Mouse (Mus musculus): ENCODE measurements around the gene Mfsd5.
A peak's percentile ranks its signal among the peaks of the same experiment; 100 is the strongest.

The Mfsd5 gene

DNA sequence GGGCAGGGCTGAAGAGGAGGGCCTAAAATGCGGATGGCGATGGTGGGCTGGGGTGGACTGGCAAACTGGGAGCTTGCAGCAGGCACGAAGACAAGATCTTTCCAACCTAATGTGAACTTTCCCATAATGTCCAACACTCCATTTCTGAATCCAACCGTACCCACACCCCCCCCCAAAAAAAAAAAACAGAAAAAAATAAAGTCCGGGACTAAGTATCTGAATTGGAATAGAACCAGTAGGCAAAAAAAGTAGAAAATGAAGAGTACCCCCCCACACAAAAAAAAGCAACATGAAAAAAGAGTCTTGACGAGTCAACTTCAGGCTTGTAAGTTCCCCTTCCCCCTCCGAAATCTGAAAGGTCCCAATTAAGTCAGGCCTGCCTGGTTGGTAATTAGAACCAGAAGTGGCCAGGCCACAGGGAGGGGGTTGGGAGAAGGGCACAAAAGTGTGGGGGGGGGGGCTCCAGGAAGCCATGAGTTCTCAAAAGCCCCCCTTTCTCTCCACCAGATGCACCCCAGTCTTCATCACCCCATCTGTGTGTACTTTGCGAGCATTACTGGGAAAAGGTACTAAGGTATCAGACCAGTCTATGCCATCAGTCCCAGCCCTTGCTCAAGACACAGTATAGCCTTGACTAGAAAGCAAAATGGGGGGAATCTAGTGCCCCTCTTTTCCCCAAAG is 31.0 kb upstream of the Mfsd5 start:
- no peak for DNase-seq (ENCODE audit: low spot score in 2 of 2)

DNA sequence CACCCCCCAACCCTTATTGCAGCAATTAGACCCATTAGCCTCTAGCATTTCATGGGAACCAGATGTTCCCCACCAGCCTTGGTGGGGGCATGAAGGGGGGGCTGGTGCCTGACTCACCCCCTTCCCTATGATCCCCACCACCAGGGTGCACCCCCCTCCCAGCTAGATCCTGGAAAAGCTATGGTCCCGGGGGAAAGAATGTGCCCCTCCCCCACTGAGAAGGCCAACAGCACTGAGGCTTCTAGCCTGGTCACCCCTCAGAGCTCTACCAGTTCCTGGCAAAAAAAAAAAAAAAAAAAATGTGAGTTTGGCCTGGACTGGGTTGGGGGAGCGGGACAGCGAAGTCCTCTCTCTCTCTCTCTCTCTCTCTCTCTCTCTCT is 30.5 kb upstream of the Mfsd5 start:
- no peak for DNase-seq (ENCODE audit: low spot score in 2 of 2)

DNA sequence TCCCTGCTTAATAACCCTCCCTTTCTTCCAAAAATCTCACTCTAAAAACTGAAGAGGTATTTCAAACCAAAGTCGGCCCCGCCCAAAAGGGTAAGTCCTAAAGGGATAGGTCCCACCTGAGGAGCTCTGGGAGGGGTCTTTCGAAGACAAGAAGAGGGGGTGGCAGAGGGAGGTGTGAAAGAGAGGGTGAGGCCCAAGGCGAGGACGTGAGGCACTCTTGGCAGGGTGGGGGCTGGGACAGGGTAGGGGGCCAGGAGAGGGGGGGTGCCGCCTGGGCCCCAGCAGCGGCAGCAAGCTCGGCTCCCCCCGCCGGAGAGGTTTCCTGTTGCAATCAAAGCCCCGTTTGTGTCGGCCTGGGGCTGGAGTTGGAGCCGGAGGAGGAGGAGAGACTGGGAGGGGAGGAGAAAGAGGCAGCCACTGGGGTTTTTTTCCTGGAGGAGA is 30.0 kb upstream of the Mfsd5 start:
- no peak for DNase-seq (ENCODE audit: low spot score in 2 of 2)

DNA sequence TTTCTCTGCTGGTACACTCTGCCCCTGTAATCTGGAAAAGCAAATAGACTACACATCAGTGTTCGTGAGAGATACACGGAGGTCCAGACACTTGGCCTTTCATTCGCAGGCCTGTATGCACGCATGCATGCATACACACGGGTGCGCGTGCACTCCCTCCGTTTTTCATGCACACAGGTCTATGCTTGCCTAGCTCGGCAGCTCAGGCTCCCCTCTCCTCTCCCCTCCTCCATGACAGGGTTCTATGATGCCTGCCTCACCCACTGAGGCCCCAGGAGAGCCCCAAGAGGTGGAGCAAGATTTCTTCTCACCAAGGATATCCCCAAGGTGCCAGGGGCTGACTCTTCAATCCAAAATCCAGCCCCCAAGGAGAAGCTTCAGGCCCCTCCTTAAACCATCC is 29.3 kb upstream of the Mfsd5 start:
- no peak for DNase-seq (ENCODE audit: low spot score in 2 of 2)

DNA sequence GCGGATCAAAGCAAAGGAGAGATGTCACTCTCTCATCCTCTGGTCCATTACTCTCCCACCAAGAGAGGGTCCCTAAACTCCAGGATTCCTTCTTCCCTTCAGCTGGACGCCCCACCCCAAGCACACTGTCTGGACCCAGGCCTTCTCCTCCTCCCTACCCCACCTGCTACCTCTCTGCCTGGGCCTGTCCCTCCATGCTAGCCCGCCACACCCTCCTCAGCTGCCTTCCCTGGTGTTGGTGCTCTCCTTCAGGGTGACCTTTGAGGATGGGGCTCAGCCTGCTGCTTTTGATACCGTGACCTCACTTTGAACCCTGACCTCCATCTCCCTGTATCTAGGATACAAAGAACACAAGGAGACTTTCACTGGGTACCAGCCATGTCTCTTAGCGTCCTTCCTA is 28.7 kb upstream of the Mfsd5 start:
- no peak for DNase-seq (ENCODE audit: low spot score in 2 of 2)

DNA sequence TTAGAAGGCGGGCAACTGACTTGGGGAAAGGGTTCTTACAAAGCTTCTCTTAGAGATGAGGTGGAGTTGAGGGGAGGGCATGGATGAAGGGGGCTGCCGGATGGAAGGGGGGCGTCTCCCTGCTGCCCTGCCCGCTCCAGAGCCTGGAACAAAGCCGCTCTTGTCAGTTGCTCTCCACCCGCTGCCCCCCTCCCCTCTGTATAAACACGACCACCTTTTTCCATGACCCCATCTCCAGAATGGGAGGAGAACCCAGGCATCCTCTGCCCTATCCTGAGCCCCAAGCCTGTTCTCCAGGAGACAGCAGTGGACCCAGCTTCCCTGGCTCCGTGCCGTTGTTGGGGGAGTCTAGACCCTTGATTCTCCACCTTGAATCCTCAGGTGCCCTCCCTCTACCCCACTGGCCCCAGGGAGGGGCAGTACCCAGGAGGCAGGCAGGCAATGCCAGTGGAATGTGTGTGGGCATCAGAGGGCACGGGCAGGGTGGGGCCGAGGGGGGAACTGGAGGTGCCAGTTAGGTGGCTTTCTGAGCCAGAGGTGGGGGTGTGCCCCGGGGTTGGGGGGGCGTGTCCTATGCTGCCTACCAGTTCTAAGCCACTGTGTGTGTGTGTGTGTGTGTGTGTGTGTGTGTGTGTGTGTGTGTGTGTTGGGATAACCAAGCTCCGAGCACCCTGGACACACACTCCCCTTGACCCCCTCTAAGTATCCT is 23.6 kb upstream of the Mfsd5 start:
- DNase-seq (ENCODE audit: low spot score in 2 of 2) = no peak

DNA sequence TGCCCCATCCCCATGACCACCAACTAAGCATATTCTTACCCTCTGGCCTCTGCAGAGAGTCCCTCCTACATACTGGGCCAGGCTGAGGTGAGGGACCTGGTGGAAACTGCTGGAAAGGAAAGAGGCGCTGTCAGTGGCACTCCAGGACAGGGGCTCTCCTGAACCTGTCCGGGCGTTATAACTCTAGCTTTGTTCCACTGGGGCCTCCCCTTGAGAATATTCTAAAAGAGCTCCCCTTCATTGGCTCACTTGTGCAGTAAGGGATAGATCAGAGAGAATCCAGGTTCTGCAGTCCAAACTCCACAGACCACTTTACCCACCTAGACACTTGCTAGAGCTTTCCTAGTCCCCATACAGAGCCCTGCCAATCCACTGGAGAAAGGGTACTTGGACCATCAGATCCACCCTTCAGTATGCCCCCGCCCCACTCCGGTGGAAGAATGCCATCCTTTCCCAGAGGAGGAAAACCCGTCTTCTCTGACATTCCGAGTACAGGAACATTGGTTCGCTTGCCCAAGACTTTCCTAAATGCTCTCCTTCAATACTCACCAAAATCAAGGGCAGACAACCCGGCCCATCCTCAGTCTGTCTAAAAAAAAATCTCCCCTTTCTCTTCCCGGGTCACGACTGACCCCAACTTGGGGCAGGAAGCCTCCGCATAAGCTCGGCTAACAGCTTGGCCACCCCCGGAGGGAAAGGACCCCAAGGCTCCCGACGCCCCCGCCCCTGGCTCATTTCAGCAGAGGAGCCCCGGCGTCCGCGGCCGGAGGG is 22.6 kb upstream of the Mfsd5 start:
- no peak for DNase-seq (ENCODE audit: low spot score in 2 of 2)

DNA sequence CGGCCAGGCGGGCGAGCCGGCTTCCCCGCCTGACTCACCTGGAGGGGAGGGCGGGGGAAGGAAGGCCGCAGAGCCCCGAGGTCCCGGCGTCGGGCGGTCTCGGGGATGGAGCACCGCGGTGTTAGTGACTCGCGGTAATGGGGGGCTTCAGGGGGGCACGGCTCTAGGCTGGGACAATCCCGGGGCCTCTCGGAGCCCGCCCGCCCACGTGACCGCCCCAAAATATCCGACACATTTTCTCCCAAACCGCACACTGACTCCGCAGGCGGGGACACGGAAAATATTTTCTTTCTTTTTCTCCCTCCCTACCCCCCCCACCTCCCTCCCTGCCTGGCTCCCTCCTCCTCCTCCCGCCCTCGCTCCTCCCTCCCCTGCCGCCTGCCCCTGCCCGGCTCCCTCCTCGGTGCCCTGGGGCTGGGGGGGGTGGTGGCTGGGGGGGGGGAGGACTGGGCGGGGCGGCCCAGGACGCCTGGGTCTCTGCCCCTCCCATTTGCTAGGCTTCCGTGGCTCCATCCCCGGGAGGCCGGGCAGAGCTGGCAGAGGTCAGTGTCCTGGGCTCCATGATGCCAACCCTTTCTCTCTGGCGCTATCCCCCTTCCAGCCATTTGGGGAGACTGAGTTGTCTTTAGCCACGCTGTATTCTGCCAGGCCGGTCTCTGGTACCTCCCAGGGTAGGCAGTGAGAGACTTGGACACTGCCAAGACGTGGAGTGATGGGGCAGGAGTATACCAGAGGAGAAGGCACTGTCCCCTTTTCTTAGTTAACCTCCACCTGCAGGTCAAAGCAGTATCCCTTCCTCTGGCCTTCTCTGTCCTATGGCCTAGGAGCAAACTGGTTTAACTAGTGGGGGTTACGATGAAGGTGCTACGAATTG is 21.8 kb upstream of the Mfsd5 start, which contains the start of gene Rarg:
Gene Rarg, minus strand, starts transcription at position 316 of the 874 bp plus-strand sequence.
- DNase-seq (ENCODE audit: low spot score in 2 of 2) = peak in 1 of 2 experiments; percentile 59

DNA sequence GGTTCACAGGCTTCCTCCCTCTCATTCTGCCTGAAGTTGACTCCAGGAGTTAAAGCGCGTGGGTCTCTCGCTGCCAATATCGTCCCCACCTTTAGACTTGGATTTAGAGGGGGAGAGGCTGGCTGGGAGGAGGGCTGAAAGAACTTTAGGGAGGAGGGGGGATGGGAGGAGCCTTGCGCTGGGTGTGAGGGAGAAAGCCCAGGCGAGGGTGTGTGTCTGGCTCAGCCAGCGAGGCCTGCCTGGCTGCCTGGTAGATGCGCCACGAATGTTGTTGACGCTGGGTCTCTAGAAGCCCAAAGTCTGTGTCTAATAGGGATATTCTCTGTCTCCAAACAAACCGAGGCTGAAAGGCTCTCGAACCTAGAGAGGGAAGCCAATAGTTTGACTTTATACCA is 21.2 kb upstream of the Mfsd5 start:
- DNase-seq (ENCODE audit: low spot score in 2 of 2) = peak in 1 of 2 experiments; percentile 77

DNA sequence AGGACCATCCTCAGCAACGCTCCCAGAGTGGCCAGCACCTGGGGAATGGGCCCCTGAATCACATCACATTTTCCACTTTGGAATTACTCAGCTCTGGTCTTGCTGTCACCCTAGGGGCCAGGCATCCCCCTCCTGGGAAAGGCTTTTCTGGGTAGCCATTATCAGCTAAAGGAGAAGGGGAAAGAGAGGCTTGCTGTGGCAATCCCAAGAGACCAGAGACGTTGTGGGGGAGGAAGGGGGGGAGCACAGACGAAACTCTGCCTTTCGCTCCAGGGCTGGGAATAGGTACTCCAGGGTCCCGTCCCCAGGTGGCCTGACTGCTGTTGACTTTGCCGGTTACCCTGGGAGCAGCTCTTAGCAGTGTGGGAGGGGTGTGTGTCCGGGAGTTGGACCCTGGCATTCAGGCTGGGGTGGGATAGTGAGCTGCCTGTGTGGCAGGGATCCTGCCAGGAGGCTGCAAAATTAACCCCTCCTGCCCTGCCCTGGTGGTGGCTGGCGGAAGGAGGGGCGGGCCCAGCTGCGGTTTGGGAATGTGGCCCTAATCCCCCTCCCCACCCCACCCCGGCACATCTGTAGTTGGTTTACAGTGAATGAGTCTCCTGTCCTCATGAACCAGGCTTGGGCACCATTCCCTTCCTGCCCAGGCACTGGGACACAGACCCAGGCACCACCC is 20.5 kb upstream of the Mfsd5 start:
- no peak for DNase-seq (ENCODE audit: low spot score in 2 of 2)

DNA sequence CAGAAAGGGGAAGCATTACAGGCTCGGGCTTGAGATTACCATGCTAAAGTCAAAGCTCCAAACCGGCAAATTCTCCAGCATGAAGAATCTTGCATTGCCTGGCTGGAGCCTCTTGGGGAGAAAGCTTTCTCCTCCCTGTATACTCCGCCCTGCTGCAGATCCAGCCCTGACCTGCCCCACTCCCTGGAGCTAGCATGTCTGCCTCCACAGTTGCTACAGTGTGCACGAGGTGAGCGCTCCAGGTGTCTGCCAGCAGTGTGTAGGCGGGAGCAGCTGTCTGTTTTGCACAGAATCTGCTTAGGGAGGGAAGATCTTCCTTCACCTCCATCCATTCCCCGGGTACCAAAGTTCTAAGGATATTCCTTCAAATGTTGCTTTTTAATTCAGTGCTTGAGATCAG is 16.7 kb upstream of the Mfsd5 start:
- DNase-seq (ENCODE audit: low spot score in 2 of 2) = no peak

DNA sequence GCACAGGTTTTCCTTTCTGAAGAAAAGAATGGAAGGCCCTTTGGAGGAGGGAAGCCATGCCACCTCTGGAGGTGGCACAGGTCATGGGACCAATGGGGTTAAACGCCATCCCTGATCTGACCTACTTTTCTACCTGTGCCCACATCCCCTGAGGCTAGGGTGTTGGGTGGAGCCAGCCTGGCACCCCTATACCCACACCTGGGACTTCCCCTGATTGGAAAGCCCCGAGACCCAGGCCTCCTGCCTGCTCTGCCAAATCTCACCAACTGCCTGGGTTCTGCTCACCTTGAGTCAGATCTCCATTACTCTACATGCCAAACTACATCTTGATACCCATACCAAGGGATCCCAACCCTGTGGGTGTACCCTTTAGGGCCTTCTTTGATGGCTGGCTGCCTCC is 16.2 kb upstream of the Mfsd5 start:
- no peak for DNase-seq (ENCODE audit: low spot score in 2 of 2)

DNA sequence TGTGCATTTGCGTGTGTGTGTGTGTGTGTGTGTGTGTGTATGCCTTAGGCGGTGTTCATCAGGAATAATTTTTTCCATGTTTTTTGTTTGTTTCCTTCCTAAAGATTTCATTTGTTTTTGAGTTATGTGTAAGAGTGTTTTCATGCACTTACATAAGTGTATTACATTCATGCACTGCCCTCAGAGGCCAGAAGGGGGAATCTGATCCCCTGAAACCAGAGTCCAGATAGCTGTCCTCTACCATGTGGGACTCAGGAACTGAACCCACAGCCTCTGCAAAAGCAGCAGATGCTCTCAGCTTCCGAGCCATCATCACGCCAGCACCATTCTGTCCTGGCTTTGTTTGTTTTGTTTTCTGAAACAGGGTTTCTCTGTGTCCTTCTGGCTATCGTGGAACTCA is 13.7 kb upstream of the Mfsd5 start:
- no peak for DNase-seq (ENCODE audit: low spot score in 2 of 2)

DNA sequence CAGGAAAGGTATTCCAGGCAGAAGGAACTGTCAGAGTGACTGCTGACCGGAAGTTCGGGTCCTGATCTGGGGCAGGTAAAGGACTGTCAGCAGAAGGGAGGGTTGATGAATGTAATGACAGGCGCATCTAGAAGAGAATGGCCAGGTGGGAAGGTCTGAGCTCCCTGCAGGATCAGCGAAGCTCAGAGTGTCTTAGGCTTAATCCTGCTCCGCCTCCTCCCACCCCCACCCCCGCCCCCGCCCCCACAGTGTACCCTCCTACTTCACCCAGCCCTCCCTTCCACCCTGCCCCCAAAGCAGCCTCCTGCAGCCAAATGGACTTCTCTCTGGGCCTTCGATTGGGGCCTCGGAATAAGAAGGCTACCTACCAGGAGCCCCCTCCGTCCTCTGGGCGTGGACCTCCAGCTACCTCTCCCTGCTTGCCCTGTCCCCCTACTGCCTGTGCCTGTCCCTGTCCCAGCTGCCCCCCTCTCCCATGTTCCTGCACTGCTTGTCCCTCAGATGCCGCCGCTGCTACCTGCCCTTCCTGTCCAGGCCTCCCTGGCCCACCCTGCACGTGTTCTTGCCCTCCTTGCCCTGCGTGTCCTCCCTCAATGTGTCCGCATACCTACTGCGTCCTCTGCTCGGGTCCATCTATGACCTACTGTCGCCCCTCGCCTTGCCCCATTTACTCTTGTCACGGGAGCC is 8.8 kb upstream of the Mfsd5 start, which contains the start of gene Gm9918:
Gene Gm9918, plus strand, starts transcription at position 290 of the 687 bp plus-strand sequence.
- no peak for DNase-seq (ENCODE audit: low spot score in 2 of 2)

DNA sequence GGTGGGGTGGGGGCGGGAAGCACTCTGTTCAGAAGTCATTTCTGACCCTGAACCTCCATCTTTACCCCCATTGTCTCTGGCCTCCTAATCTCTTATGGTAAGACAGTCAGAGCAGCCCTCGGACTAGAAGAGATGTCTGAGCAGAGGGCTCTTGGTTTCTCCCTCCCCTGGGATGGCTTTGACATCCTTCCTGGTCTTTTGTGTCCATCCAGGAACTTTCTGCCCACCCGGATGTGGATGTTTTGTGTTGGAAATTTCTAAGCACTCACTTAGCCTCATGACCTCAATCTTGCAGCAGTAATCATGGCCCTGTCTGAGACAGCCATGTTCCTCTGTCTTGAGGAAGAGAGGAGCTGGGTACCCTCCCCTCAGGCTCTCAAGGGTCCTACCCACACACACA is 7.8 kb upstream of the Mfsd5 start:
- no peak for DNase-seq (ENCODE audit: low spot score in 2 of 2)

DNA sequence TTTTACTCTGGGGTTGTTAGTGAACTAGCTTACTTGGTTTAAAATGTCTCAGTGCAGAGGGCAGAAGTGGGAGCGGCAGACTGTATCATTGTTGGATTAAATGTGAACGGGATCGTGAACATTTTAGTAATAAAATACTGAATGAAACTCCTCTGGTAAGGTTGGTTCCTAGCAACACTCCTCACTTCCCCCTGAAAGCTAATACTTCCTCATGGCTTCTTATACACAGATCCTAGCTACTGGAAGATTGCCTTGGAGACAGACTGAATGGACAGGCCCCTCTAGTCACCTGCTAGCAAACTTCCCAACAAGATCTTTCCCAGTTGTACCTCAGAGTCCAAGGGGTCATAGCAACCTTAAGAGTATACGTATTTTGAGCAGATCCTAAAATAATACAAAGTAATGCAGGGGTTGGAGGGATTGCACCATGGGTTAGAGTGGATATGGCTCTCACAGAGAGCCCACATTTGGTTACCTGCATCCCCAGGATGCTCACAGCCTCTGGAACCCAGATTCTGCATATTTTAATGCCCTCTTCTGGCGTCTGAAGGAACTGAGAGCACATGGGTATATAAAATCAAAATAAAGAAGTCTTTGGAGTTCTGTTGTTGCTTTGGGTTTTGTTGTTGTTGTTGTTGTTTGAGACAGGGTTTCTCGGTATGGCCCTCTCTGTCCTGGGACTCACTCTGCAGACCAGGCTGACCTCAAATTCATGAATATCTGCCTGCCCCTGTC is 5.1 kb upstream of the Mfsd5 start:
- no peak for DNase-seq (ENCODE audit: low spot score in 2 of 2)

DNA sequence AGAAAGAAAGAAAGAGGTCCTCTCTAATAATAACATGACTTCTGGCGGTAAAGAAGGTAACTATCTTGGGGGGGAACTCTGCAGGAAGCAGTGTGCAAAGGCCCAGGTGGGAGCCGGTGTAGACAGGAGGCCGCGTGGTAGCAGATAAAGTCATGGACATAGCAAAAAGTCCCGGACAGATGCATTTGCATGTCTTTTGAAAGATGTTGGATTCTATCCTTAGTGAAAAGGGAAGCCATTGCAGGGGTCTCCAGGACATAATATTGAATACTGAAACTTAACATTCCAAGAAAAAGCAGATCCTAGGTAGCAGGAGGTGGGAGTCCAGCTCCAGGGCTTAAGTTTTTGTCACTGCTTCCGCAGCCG is 545 bp upstream of the Mfsd5 start:
- DNase-seq (ENCODE audit: low spot score in 2 of 2) = no peak

DNA sequence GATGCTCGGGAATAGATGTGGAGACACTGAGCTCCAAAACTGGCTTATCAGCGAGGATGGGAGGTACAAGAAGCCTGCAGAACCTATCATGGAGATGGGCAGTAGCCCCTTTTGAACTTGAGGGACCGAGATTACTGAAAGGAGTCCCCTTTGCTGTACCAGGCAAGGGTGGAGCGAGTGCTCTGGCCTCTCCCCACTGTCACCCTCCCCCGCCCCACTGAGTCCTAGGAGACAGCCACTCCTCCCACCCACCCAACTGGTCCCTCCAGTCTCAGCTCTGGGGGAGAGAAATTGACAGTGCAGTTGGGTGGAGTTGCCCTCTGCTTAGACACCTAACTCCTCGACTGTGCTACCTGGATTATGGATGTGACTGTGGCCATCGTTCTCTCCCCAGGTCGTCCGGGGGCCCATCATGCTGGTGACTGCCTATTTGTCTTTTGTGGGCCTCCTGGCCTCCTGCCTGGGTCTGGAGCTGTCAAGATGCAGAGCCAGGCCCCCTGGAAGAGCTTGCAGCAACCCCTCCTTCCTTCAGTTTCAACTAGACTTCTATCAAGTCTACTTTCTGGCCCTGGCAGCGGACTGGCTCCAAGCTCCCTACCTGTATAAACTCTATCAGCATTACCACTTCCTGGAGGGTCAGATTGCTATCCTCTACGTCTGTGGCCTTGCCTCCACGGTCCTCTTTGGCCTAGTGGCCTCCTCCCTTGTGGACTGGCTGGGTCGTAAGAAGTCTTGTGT is 698 bp downstream of the Mfsd5 start:
- DNase-seq (ENCODE audit: low spot score in 2 of 2) = no peak

DNA sequence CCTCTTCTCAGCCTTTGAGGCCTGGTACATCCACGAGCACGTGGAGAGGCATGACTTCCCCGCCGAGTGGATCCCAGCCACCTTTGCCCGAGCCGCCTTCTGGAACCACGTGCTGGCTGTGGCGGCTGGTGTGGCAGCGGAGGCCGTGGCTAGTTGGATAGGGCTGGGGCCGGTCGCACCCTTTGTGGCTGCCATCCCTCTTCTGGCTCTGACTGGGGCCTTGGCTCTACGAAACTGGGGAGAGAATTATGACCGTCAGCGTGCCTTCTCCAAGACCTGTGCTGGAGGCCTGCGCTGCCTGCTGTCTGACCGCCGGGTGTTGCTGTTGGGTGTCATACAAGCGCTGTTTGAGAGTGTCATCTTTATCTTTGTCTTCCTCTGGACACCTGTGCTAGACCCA is 1.4 kb downstream of the Mfsd5 start:
- DNase-seq (ENCODE audit: low spot score in 2 of 2) = no peak

Data from heart, adult 9 months (tissue).